Mouse (Mus musculus): Measurements from ENCODE around the gene Ptpre.
"Not testable (repeated sequence)": the region's sequence is repeated elsewhere in the genome, so short reads cannot be mapped to it uniquely, and the experiment has no call there.

Gene Ptpre

DNA sequence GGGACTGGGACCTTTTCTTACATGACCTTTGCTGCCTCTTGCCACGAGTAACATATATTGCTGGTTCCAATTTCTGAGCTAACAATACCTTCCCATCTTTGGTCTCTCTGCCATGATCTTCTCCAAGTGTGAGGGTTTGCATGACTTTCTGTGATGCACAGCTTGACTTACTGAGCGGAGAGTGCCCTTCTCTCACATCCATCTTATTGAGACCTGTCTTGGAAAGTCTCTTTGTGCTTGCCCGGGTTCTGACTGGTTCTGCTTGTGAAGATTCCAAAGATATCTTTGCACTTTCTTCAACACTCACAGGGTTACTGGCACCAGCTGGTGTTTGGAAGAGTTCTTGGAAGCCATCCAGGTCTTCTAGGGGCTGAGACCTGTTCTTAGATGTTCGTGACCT lies 158.8 kb downstream of the Ptpre start:
- DNase-seq (ENCODE audit: low spot score) = no peak

DNA sequence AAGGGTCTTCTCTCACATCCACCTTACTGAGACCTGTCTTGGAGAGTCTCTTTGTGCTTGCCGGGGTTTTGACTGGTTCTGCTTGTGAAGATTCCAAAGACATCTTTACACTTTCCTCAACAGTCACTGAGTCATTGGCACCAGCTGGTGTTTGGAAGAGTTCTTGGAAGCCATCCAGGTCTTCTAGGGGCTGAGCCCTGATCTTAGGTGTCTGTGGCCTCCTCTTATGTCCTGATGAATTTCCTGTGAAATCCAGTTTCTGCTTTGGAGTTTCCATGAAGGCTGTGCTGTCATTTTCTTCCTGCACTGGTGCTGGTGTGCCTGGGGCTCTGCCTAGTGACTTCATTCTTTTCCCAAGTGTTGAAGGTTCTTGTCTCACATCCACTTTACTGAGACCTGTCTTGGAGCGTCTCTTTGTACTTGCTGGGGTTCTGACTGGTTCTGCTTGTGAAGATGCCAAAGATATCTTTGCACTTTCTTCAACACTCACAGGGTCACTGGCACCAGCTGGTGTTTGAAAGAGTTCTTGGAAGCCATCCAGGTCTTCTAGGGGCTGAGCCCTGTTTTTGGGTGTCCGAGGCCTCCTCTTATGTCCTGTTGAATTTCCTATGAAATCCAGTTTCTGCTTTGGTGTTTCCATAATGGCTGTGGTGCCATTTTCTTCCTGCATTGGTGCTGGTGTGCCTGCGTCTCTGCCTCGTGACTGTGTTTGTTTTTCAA lies 159.9 kb downstream of the Ptpre start:
- DNase-seq (ENCODE audit: low spot score) = not testable (repeated sequence)

DNA sequence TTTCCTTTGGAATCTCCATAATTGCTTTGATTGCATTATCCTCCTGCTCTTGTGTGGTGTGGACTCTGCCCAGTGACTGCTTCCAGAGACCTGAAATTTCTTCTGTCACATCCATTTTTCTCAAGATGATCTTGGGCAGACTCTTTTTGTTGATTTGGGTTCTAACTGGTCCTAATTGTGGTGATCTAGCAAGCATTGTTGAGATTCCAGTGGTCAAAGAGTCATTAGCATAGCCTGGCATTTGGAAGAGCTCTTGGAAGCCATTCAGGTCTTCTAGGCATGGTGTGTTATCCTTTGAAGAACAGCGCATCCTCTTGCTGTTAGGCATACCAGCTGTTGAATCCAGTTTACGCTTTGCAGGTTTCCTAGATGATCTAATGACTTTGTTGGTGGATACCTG lies 161.1 kb downstream of the Ptpre start:
- no peak for DNase-seq (ENCODE audit: low spot score)

DNA sequence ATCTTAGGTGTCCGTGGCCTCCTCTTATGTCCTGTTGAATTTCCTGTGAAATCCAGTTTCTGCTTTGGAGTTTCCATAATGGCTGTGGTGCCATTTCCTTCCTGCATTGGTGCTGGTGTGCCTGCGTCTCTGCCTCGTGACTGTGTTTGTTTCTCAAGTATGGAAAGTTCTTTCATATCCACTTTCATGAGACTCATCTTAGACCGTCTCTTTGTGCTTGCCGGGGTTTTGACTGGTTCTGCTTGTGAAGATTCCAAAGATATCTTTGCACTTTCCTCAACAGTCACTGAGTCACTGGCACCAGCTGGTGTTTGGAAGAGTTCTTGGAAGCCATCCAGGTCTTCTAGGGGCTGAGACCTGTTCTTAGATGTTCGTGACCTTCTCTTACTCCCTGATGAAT lies 162.1 kb downstream of the Ptpre start:
- not testable (repeated sequence) for DNase-seq (ENCODE audit: low spot score)

DNA sequence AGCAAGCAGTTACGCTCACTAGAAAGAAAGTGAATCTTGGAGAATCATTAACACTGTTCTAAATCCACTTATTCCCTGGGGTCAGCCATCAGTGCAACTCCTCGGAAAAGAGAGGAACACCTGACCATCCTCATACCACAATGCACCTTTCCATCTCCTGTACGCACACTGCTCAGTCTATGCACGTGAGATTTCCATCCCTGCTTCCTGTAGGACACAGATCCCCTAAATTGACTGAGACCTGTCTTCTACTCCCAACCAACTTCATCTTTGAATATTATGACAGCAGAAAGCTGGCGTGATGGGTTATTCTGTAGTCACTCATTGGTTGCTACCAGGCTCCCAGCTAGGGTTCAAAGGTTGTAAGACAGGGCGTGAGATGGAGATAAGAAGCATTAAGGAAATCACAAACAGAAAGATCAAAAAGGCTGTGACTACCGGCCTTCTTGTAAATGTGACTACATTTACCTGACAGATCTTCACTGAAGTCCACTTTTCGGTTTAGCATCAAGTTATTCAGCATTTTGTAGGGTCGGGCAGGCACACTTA lies 166.4 kb downstream of the Ptpre start:
- DNase-seq (ENCODE audit: low spot score) = no peak

DNA sequence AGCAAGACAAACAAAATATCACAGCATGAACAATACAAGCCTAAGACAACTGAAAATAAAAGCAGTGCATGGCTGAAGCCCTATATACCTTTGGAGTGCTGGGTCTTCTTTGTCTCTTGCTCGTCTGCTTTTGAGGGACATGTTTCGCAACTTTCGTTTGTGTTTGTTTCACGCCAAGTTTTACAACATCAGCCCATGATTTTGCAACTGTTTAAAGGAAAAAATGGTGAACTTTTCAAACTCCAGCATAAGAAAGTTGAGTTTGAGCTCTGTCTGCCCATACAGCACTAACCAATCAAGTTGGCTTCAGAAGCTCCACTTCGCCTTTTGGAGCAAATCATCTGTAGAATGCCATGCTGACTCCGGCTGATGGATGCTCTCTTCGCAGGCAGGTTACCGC lies 167.0 kb downstream of the Ptpre start:
- DNase-seq (ENCODE audit: low spot score) = no peak

DNA sequence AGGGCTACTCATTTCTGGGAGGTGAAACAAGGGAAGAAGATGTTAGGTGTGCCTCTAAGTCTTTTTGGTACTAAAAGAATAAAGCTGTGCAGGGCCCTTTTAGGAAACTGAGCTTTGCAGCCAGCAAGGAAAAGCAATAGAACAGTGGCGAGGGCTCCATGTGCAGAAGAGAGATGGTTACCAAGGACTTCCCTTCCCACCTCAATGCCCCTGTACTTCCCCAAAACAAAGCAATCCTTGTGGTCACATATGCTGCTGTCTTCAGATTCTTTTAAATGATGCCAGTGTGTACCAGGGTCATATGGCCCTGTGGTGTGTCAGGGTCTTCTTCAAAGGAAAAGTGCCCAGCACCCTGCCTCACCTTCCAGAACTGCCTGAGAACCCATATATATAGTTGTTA lies 167.8 kb downstream of the Ptpre start:
- DNase-seq (ENCODE audit: low spot score) = no peak

DNA sequence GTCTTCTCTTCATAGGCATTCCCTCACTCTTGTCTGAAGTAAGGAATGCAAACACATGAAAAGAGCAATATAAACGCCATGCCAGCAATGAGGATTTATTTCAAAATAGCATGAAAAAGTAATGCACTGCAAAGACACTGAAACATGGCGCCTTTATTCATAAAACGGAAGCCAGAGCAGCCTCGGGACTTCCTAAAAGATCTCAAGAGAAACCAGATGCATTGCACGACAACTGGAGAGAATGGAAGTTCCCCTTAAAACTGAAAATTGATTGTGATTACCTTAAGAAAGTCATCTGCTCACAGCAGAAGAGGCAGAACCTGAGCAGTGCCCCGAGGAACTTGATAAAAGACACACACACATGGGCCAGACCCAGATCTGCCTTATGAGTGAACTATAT lies 168.5 kb downstream of the Ptpre start:
- no peak for DNase-seq (ENCODE audit: low spot score)

DNA sequence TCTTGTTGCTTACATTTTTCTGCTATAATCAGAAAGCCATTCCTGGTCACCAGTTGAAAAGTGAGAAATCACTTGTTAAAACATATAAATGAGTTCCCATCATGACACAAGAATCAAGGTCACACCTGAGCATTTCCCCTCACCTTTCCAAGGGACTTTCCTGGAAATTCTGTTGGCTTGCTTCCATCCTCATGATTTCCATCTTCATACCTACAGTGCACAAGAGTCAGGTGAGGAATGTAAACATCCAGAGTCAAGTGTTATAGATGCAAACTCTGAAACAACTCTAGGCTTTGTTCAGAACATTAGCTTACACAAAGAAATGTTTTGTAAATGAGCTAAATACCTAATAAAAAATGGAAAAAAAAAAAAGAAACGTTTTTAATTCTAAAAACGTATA lies 173.4 kb downstream of the Ptpre start:
- DNase-seq (ENCODE audit: low spot score) = no peak

DNA sequence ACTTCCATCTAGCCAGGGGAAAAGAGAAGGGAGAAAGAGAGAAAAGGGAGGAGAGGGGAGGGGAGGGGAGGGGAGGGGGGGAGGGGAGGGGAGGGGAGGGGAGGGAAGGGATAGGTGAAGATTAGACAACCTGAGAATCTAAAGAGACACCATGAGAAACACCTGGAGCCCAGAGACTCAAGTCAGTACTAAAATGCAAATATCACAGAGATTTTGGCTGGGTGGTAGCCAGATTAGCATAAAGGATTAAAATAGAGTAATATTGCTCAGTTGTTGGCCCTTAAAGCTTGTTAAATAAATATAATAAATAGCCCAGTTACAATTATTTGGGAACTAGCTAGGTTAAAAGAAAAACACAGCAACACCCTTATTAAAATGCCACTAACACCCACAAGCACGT lies 175.3 kb downstream of the Ptpre start:
- DNase-seq (ENCODE audit: low spot score) = no peak

DNA sequence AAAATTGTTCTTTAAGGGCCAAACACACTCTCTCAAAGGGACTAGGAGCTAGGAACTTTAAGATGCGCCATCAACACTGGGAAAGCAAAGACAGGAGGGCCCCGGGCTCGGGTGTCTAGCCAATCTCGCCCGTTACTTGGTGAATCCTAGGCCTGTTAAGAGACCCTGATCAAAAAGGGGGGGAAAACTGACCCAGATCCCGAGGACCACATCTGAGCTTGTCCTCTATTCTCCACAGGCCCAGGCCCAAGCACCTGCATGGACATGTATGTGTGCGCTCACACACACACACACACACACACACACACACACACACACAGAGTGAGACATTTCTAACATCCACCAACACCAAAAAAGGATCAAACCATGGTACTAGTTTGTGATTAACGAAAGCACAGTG lies 176.0 kb downstream of the Ptpre start:
- no peak for DNase-seq (ENCODE audit: low spot score)

DNA sequence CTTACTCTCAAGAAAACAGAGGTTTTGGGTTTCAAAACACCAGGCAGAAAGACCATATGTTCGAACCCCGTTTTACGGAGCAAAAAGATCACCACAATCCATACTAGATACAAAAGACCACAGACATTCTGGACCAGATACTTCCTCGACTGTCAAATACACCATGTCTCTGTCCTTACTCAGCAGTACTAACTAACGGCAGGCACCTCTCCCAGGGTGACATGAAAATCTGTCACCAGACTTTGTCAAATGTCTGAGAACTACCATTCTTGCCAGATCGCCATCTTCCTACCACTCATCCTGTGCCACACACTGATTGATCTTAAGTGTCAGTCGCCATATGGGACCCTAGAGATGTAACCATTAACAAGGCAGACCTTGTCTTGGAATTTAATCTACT lies 177.9 kb downstream of the Ptpre start:
- DNase-seq (ENCODE audit: low spot score) = no peak

DNA sequence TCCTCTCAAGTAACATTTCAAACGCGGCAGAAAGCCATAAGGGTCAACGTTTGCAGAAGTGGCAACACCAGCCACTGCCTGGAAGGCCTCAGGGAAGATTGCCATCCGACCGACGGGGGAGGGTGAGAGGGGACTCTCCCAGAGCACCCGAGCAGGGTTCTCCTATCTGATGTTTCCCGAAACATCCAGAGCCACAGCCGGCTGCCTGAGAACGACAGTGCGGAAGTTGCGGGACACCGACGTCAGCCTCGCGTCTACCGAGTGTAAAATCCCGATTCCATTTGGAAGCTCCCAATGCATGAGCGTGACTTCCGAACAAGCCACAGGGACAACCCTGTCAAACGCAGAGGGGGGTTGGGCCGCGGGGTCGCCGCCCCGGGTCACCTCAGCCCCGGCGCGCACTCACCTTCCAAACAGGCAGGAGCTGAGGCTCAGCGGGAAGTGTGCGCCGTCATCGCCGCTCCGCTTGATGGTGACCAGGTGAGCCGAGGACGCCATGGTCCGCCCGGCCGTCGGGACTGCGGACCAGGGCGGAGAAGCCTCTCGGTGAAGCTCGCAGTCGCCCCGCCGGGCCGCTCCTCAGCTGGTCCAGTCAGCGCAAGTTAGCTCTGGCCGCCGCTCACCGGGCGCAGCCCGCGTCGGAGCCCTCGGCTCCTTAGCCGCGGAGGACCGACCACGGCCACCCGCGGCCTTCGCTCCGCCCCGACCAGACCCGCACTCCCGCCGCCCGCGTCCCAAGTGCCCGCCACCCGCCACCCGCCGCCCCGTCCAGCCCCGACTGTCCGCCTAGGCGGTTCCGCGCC lies 178.6 kb downstream of the Ptpre start, which contains the start of gene Mki67:
Mki67 (minus strand) TSS at position 720 of the 803 bp plus-strand sequence.
- DNase-seq (ENCODE audit: low spot score) = peak; percentile 17

DNA sequence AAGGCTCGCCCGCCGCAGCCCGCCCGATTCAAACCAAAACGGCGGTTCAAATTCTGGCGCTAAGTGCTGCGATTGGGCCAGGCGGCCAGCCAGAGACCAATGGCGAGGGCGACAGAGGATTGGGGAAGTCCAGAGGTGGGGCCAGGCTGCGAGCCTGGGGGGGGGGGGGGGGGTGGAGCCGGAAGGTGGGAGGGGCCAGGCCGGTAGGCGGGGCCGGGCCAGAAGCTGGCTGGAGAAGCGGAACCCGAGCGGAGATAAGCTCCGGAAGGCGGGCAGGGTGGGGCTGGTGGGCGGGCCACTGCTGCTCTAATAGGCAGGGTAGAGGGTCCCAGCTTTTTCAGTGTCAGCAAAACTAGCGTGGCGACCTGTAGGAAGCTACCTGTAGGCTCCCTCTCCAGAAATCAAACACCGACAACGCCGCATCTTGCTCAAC lies 179.2 kb downstream of the Ptpre start:
- DNase-seq (ENCODE audit: low spot score) = peak; percentile 87

DNA sequence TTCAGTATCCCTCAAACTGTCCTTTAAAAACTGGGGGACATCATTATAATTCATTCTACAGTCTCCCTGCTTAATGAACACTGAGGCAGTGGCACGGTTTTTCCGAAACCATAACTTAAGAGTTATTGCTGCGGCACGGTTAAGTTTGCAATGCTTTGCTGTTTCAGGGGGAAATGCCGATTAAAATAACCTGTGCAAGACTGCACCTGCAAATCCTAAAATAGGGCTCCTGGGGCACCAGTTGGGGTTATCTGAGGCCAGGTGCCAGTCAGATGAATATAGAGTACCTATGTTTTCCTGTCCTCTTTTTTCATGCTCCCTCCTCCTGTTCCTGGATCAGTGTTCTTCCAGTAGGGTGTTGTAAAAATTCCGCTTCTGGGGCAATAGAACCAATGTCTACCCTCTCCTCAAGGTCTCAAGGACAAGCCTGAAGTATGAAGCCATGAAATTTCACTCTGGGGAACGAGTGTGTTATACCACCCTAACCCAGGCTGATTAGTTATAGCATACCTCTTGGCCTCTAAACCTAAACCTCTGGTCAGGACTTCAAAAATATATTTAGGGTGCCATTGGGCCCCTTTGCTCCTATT lies 179.8 kb downstream of the Ptpre start:
- DNase-seq (ENCODE audit: low spot score) = no peak

DNA sequence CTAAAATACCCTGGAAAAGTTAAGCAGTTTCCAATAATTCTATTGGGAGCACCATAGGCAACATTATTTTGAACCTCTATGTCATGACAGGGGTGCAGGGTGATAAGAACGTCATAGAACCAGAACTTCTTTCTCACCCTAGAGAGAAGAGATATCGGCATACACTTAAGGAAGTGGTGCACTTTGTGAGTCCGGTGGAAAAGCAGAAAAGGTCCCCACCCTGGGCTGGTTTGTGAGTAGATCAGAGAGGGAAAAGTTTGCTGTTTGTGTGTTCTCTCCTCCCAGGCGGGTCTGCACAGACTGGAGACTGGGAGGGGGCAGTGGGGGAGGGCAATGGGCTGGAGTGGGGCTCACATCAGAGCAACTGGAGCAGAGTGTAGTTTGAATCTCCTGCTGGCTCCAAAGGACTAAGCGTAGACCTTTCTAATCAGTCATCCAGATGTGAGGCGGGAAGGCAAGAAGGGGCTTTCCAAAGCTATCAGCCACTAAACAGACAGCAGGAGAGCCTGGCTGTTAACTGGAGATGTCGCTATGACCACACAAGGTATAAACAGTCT lies 184.2 kb downstream of the Ptpre start:
- no peak for DNase-seq (ENCODE audit: low spot score)

DNA sequence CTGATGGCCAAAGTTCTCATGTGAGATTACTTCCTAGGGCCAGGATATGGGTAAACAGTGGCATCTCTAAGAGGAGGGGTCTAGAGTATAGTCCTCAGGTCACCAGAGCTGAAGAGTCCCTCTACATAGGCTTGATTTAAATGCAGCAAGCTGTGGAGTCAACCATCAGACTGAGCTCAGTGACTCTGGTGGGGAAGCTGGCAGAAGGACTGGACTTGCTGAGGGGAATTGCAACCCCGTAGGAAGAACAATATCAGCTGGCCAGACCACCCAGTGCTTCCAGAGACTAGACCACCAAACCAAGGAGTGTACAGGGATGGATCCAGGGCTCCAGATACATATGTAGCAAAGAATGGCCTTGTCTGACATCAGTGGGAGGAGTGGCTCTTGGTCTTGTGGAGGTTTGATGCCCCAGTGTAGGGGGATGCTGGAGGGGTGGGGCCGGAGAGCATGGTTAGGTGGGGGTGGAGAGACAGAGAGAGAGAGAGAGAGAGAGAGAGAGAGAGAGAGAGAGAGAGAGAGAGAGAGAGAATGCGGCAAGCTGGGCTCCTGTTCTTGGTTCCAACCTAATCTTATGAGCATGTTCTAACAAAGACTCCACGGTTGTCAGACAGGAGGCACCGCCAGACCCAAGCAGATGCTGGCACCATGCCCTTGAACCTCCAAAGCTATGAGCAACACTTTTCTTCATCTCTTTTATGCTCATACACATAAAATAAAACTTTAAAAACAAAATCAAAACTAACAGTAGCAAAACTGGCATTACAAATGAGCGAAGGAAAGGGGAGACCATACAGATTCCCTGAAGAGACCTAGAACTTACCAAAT lies 184.9 kb downstream of the Ptpre start:
- no peak for DNase-seq (ENCODE audit: low spot score)

DNA sequence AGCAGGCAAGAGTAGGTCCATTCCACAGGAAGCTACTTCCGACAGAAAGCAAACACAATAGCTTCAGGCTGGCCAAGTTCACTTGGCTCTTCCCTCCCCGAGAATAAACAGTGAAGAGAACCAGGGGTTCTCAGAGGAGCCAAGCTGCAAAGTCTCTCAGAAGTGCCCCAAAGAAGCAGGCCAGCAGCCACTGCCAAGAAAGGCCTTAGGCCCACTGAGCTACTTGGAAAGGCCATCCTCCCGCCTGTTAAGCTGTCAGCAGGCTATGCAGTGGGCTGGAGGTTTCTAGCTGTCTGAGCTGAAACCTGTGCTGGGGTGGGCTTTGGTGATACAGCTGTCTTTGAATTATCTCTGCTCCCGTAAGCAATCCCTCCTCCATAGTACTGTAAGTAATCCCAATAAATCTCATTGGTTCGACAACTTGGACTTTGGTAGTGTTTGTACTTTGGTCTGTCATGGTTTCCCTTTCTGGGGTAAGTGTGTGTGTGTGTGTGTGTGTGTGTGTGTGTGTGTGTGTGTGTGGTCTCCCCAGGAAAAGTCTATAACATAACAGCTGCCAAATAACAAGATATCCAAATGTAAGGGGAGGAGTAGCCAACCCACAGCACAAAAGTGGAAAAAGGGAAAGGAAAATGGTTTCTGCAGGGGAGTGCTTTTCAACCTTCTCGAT lies 186.5 kb downstream of the Ptpre start:
- no peak for DNase-seq (ENCODE audit: low spot score)

DNA sequence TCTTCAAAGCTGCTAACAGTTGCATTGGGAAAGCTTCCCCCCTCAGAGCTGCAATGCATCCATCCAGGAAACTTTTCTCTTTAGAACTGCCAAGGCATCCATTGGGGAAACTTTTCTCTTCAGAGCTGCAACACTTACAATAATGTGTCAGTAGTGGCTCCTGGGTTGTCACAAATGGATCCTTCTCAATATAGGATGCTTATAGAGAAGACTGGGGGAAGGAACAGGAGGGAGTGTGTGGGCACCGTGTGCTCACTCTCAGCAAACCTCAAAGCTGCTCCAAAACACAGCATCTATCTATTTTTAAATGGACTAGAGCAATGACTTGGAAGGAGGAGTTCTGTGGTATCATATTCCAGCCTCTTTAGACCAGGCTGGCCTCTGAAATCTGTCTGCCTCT lies 189.4 kb downstream of the Ptpre start:
- DNase-seq (ENCODE audit: low spot score) = no peak

DNA sequence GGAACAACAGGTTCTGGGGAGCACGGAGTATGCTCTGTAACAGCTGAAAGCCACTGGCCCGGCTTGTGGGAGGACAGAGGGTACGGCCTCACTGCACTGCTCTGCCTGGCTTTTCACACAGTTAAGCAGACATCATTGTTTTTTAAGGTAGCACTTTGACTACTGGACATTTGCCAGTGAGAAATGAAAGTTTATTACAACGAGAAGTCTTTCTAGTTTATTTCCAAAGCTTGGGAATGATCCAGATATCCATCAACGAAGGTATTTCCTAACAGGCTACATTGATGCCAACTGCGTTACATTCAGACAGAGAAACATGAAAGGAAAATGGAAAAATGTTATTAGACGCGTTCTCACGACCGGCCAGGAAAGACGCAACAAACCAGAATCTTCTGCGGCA lies 190.8 kb downstream of the Ptpre start:
- DNase-seq (ENCODE audit: low spot score) = no peak

DNA sequence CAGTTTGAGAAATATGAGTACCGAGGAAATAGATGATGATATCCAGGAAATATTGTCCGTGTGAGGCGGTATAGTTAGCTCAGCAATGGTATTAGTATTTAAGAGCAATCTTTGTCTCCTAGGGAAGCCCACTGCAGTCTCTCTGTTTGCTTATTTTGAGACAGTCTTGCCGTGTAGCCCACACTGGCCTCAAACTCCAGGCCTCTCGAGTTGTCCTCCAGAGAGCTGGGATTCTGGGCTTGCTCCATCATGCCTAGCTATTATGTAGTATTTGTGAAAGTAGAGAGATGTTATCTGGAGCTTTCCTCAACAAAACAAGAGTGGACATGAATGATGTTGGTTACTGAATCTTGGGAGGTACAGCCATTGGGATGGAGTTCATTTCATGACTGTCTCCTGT lies 197.1 kb downstream of the Ptpre start:
- no peak for DNase-seq (ENCODE audit: low spot score)
